Mouse (Mus musculus) limb, embryonic 11.5 days (tissue): ENCODE data around the gene Tspan5. TPM values are rescaled to one million over a fixed set of nuclear protein-coding genes. Genes with fewer than 3 reads are reported as not detected.

Experiments used
- ATAC-seq: fragments of 200-750 bp; cut with Nextera tagmentation; 2 replicates; pipeline ENCODE4 v1.8.0; 2017; ENCODE audit warnings: low read depth; ENCODE audit not compliant: insufficient number of reproducible peaks, low FRiP score, low TSS enrichment
- DNase-seq: peaks from one replicate; pipeline ENCODE4 v3.0.0-alpha.2; 2015; ENCODE audit warnings: low spot score
- H3K27ac ChIP-seq: fragments of 300-500 bp; sonication (generic); replicated peaks from 2 replicates; pipeline ENCODE4 v1.5.1; 2014; ENCODE audit warnings: low read depth, mild to moderate bottlenecking, low read length
- H3K27me3 ChIP-seq: fragments of 300-500 bp; sonication (generic); 2 replicates; pipeline ENCODE4 v1.6.1; 2014; ENCODE audit warnings: mild to moderate bottlenecking, low read length, mixed read lengths; ENCODE audit not compliant: control insufficient read depth, insufficient read depth
- H3K36me3 ChIP-seq: fragments of 300-500 bp; sonication (generic); 2 replicates; pipeline ENCODE4 v1.6.1; 2014; ENCODE audit warnings: mild to moderate bottlenecking, low read length, moderate library complexity, mixed read lengths; ENCODE audit not compliant: control insufficient read depth, insufficient read depth
- H3K4me1 ChIP-seq: fragments of 300-500 bp; sonication (generic); 2 replicates; pipeline ENCODE4 v1.6.1; 2014; ENCODE audit warnings: low read length, mixed read lengths; ENCODE audit not compliant: control insufficient read depth, insufficient read depth
- H3K4me2 ChIP-seq: fragments of 300-500 bp; sonication (generic); 2 replicates; pipeline ENCODE4 v1.6.1; 2014; ENCODE audit warnings: low read depth, mild to moderate bottlenecking, moderate library complexity; ENCODE audit not compliant: severe bottlenecking
- H3K4me3 ChIP-seq: fragments of 300-500 bp; sonication (generic); 2 replicates; pipeline ENCODE4 v1.5.1; 2014; ENCODE audit warnings: low read depth, low read length
- H3K9ac ChIP-seq: fragments of 300-500 bp; sonication (generic); 2 replicates; pipeline ENCODE4 v1.6.1; 2014; ENCODE audit warnings: mild to moderate bottlenecking, low read length
- H3K9me3 ChIP-seq: fragments of 300-500 bp; sonication (generic); 2 replicates; pipeline ENCODE4 v1.6.1; 2016; ENCODE audit warnings: low read length; ENCODE audit not compliant: control insufficient read depth
- WGBS: fragments of 180-500 bp; shearing (Covaris S2); extraction: QIAGEN DNeasy Blood & Tissue Kit; methylation state at CpG from one replicate; pipeline ENCODE4 v1.1.7; 2014; 5-methylcytosine and 5-hydroxymethylcytosine counted together
- polyA plus RNA-seq: library from polyadenylated mRNA; unstranded; fragments of >200 nt; fragmentation: Nextera tagmentation; extraction: Ambion mirVana; gene quantifications from 2 replicates; pipeline ENCODE4 v1.2.1, GENCODE M21; 2014

Tspan5 gene
- polyA plus RNA-seq, 1 experiment from 2014 or later, result 19.9 TPM

DNA sequence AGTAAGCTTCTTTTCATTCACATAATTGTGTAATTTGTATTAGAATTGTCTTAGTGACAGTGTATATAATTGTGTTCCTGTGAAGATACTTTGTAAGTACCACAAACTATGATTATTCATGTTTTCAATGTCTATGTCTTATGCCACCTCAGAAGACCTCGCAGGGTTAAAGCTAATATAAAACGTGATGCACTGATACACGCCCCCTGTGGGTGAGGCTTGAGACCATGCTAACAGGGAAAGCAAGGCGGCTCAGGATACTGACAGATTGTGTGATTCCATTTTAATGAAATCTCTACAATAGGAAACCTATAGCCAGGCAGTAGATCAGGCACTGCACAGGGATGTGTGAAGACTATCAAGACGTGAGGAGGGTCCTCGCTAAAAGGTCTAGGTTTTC, 28.9 kb upstream of the Tspan5 start:
- Histone ChIP-seq H3K36me3 (no peaks in the 10 kb centered on the region), H3K27me3 (no peaks in the 10 kb centered on the region), H3K27ac (no peak overlapping the region), H3K4me1 (no peaks in the 10 kb centered on the region), H3K4me2 (no peak overlapping the region), H3K9ac (no peak overlapping the region), H3K4me3 (no peak overlapping the region), H3K9me3 (no peaks in the 10 kb centered on the region)
- DNase-seq (no peak), ATAC-seq (no peak)
- WGBS, result 64% methylated on average over 6 of the region's 6 CpGs

DNA sequence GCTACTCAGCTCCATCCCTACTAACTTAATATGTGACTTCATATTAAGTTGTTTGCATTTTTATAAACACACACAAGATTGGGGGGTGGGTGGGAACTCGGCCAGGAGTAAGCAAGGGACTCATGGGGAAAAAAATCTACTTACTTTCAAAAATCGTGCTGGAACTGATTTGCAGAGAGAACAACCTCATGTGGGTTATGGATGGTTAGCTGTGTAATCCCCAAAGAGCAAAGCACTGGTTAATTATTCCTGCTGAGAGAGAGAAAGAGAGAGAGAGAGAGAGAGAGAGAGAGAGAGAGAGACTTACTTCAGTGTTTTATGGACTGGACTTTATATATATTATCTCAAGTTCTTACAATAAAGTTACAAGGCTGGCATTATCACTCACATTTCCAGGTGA, 27.2 kb upstream of the Tspan5 start:
- Histone ChIP-seq H3K27me3 (no peaks in the 10 kb centered on the region), H3K4me3 (no peak overlapping the region), H3K9ac (no peak overlapping the region), H3K27ac (no peak overlapping the region), H3K9me3 (no peaks in the 10 kb centered on the region), H3K4me2 (no peak overlapping the region), H3K36me3 (no peaks in the 10 kb centered on the region), H3K4me1 (no peaks in the 10 kb centered on the region)
- ATAC-seq, result no peak
- 72% methylated on average over 2 of the region's 2 CpGs for WGBS
- DNase-seq, result no peak

DNA sequence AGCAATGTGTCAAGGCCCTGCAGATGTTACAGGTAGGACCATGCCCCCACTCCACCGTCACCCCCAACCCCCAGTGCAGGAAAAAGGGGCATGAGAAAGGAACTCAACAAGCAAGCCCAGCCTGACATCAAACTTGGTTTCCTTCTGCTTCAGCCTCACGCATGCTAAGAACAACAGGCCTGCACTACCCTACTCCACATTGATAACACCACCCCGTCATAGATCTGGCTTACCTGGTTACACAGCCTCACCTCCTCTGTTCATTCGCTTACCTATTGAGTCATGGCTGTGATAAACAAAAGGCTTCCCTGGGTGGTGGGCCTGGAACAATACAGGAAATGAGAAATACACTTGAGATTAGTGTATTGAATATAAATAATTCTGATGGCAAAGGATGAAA, 26.8 kb upstream of the Tspan5 start:
- no peak overlapping the region for H3K9ac ChIP-seq
- no peaks in the 10 kb centered on the region for H3K36me3 ChIP-seq
- ATAC-seq (no peak), DNase-seq (no peak)
- H3K4me2 ChIP-seq, result no peak overlapping the region
- 86% methylated on average over 4 of the region's 4 CpGs for WGBS
- H3K9me3 ChIP-seq, result no peaks in the 10 kb centered on the region
- no peaks in the 10 kb centered on the region for H3K27me3 ChIP-seq
- no peak overlapping the region for H3K27ac ChIP-seq
- no peaks in the 10 kb centered on the region for H3K4me1 ChIP-seq
- no peak overlapping the region for H3K4me3 ChIP-seq

DNA sequence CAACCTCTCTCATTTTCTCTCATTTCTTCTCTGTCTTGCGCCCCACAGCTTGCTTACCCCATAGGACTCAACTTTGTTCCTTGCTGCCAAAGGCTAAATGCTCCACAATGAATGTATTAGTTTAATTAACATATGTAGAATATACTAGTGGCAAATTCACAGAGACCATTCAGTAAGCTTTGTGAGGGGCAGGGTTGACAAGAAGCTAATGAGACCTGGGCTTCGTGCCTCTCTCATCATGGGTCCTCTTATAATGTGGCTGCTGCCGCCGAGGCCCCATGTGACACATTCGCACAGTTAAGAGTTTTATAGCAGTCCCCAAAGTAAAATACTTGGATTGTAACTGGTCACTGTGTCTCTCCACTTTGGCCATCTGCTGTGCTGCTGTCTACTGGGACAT, 25.0 kb upstream of the Tspan5 start:
- 89% methylated on average over 5 of the region's 5 CpGs for WGBS
- Histone ChIP-seq H3K9me3 (no peaks in the 10 kb centered on the region), H3K27me3 (no peaks in the 10 kb centered on the region), H3K4me1 (no peaks in the 10 kb centered on the region), H3K9ac (no peak overlapping the region), H3K4me3 (no peak overlapping the region), H3K27ac (no peak overlapping the region), H3K36me3 (no peaks in the 10 kb centered on the region), H3K4me2 (no peak overlapping the region)
- DNase-seq (no peak), ATAC-seq (no peak)

DNA sequence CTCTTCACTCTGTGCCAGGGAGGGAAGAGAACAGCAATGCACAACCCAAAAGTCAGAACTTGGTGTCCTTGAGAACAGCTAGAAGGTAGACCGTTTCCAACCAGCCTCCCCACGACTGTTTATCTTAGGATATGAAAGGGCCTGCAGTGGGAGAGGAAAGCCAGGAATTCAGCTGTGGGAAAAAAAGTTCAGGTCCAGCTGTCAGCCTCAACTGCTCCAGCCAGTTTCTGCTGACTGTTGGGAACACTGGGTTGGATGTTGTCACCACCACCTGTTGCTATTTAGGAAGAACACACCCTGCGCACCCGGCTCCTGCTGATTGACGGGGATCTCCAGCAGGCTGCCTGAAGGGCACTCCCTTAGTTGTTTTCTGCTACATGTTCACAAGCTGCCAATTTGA, 19.8 kb upstream of the Tspan5 start:
- H3K4me1 ChIP-seq, result no peaks in the 10 kb centered on the region
- H3K27ac ChIP-seq, result no peak overlapping the region
- H3K36me3 ChIP-seq, result no peaks in the 10 kb centered on the region
- ATAC-seq, result no peak
- DNase-seq, result no peak
- H3K9me3 ChIP-seq, result no peaks in the 10 kb centered on the region
- no peak overlapping the region for H3K9ac ChIP-seq
- 81% methylated on average over 5 of the region's 5 CpGs for WGBS
- H3K4me2 ChIP-seq, result no peak overlapping the region
- H3K27me3 ChIP-seq, result no peaks in the 10 kb centered on the region
- no peak overlapping the region for H3K4me3 ChIP-seq

DNA sequence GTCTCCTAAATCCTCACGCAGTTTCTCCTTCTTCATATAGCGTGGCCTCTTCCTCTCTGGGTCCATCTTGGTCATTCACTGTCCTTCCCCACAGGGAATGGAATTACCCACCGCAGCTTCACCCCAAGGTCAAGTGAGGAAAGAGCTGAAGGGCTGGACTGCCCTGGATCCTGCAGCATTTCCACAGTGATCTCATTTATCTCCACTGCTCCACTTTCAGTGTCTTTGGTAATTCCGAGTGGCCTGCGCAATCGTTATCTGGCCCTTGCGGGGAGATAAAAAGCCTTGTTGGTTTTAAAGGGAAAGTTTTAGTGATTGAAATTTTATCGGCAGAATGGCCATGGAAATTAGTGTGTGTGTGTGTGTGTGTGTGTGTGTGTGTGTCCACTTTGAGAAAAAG, 14.4 kb upstream of the Tspan5 start:
- Histone ChIP-seq H3K36me3 (no peaks in the 10 kb centered on the region), H3K9ac (no peak overlapping the region), H3K4me3 (no peak overlapping the region), H3K9me3 (no peaks in the 10 kb centered on the region), H3K27ac (no peak overlapping the region), H3K4me1 (no peaks in the 10 kb centered on the region), H3K27me3 (no peaks in the 10 kb centered on the region), H3K4me2 (no peak overlapping the region)
- no peak for DNase-seq
- WGBS, result 89% methylated on average over 8 of the region's 8 CpGs
- no peak for ATAC-seq

DNA sequence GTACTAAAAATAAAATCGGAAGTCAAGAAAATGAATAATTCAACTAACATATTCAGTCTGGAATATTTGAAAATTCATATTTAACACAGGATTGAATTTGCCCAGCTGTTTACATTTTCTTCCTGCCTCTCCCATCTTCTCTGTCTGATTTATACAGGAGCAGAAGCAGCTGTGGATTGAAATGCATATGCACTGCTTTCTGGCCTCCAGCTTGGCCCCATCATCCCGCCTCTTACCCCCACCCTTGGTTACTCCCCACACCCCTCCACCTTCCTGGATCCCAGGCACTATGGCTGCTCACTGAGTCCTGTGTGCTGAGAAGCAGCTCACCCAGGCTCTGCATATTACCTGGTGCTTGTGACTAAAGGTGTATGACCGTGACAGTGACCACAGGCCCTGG, 13.2 kb upstream of the Tspan5 start:
- no peak overlapping the region for H3K4me3 ChIP-seq
- H3K9me3 ChIP-seq, result no peaks in the 10 kb centered on the region
- DNase-seq (no peak), ATAC-seq (no peak)
- H3K27me3 ChIP-seq, result no peaks in the 10 kb centered on the region
- no peaks in the 10 kb centered on the region for H3K36me3 ChIP-seq
- no peak overlapping the region for H3K9ac ChIP-seq
- H3K4me1 ChIP-seq, result no peaks in the 10 kb centered on the region
- H3K27ac ChIP-seq, result no peak overlapping the region
- no peak overlapping the region for H3K4me2 ChIP-seq
- 77% methylated on average over 3 of the region's 3 CpGs for WGBS

DNA sequence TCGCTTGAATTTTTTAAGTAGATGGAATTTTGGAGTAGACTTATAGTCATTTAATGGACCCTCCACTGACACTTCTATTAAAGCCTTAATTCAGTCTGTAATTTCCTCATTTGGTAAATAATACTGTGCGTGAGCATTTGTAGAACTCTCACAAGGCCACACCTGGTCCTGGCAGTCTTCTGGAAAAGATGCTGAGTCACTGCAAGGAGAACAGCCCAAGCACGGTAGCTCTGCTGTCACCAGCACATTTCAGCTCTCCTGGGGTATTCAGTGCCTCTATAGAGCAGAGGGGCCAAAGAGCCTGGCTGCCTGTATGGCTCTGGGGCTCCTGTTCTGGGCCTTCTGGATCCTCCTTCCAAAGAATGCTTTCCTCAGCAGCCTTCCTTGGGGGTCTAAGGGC, 11.2 kb upstream of the Tspan5 start:
- H3K9me3 ChIP-seq, result no peaks in the 10 kb centered on the region
- H3K27ac ChIP-seq, result no peak overlapping the region
- H3K9ac ChIP-seq, result no peak overlapping the region
- no peaks in the 10 kb centered on the region for H3K4me1 ChIP-seq
- no peak overlapping the region for H3K4me2 ChIP-seq
- DNase-seq (no peak), ATAC-seq (no peak)
- H3K36me3 ChIP-seq, result no peaks in the 10 kb centered on the region
- no peak overlapping the region for H3K4me3 ChIP-seq
- H3K27me3 ChIP-seq, result no peaks in the 10 kb centered on the region
- WGBS, result 68% methylated on average over 3 of the region's 3 CpGs

DNA sequence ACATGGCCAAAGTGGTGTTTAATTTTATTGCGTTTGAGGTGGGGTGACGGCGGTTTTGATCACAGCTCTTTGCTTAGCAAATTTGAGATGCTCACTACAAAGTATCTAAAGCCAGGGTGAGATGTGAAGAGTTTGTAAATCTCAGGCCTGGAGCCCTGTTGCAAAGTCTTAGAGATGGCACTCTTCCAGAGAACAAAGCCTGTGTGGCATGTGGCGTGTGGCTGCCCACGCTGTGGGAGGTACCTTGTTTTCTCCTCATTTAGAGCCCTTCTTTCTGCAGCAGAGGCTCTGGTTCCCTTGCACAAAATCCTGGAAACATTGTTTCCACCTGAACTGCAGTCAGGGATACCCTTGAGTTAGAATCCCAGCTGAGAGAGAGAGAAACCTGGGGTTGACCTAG, 6.2 kb upstream of the Tspan5 start:
- no peaks in the 10 kb centered on the region for H3K4me1 ChIP-seq
- 0 out of 2 replicates have a peak, but pooled peaks cover 2% of the 10 kb centered on the region for H3K27me3 ChIP-seq
- no peak overlapping the region for H3K4me3 ChIP-seq
- ATAC-seq (no peak), DNase-seq (no peak)
- H3K9ac ChIP-seq, result no peak overlapping the region
- no peak overlapping the region for H3K27ac ChIP-seq
- H3K36me3 ChIP-seq, result no peaks in the 10 kb centered on the region
- H3K4me2 ChIP-seq, result no peak overlapping the region
- WGBS, result 91% methylated on average over 5 of the region's 5 CpGs
- no peaks in the 10 kb centered on the region for H3K9me3 ChIP-seq
